Mouse (Mus musculus): Measurements from ENCODE around the gene Myo18a. TPM values are rescaled to one million over a fixed set of nuclear protein-coding genes. Genes with fewer than 3 reads are reported as not detected.

Gene Myo18a
- polyA plus RNA-seq, 1 experiment from 2014 or later, result 21.6 TPM

DNA sequence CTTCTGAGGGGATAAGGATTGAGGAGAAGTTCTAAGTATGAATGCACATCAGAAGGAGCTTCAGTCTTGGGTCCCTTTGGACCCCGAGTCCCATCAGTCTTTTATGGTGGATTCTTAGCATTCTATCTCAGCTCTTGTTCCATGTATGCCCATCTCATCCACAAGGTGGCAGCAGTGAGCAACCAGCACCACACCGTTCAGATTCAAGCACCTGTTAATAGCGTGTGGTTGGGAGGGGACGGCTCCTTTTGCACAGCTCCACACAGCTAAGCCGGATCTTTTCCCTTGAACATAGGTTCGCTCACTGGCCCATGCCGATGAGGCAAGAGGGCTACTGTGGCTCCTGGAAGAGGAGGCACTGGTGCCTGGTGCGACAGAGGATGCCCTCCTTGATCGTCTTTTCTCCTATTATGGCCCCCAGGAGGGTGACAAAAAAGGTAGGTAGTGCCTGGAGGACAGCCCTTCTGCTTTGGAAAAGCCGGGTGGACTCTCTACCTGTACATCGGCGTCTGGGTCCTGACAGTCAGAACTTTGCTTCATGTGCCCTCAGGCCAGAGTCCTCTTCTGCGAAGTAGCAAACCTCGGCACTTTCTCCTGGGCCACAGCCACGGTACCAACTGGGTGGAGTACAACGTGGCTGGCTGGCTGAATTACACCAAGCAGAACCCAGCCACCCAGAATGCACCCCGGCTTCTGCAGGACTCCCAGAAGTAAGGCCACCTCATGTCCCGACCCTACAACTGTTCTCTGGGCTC lies 64.4 kb downstream of the Myo18a start:
- WGBS, result 58% methylated on average over 18 of the region's 18 CpGs
- H3K27me3 ChIP-seq (replicated peaks; ENCODE audit: insufficient read depth, low read length), result no peaks in the 10 kb centered on the region
- no peaks in the 10 kb centered on the region for H3K9me3 ChIP-seq (ENCODE audit: low read length)
- DNase-seq (ENCODE audit: low spot score) (peak; percentile 78), ATAC-seq (peak; percentile 51; the same call in 1 of the 2 replicates)
- TF ChIP-seq EP300 (IDR thresholded peaks at IDR 0.05) (no peak), CTCF (IDR thresholded peaks at IDR 0.05) (peak; percentile 98)
- H3K27ac ChIP-seq (ENCODE audit: low read length), result no peak overlapping the region
- H3K36me3 ChIP-seq (ENCODE audit: insufficient read depth, low read length), result peaks cover 36% of the 10 kb centered on the region; the same call in 1 of the 2 replicates
- no peaks in the 10 kb centered on the region for H3K4me1 ChIP-seq (ENCODE audit: insufficient read depth, low read depth, low read length)
- no peak overlapping the region for H3K4me3 ChIP-seq (ENCODE audit: low read depth, low read length)
- no peak overlapping the region for H3K4me2 ChIP-seq (replicated peaks; ENCODE audit: low read depth, low read length)
- no peak overlapping the region for H3K9ac ChIP-seq (replicated peaks; ENCODE audit: low read depth)

GRCm38 (mm10) chr11:77828163-77828562 lies 65.1 kb downstream of the Myo18a start:
- ATAC-seq, result no peak
- H3K9me3 ChIP-seq (ENCODE audit: low read length), result no peaks in the 10 kb centered on the region
- TF ChIP-seq EP300 (IDR thresholded peaks at IDR 0.05) (no peak), CTCF (IDR thresholded peaks at IDR 0.05) (peak; percentile 22; the same call in 1 of the 2 replicates)
- no peak overlapping the region for H3K9ac ChIP-seq (replicated peaks; ENCODE audit: low read depth)
- peaks cover 36% of the 10 kb centered on the region; the same call in 1 of the 2 replicates for H3K36me3 ChIP-seq (ENCODE audit: insufficient read depth, low read length)
- H3K27ac ChIP-seq (ENCODE audit: low read length), result no peak overlapping the region
- H3K4me1 ChIP-seq (ENCODE audit: insufficient read depth, low read depth, low read length), result no peaks in the 10 kb centered on the region
- DNase-seq (ENCODE audit: low spot score), result no peak
- no peaks in the 10 kb centered on the region for H3K27me3 ChIP-seq (replicated peaks; ENCODE audit: insufficient read depth, low read length)
- 87% methylated on average over 5 of the region's 5 CpGs for WGBS
- H3K4me3 ChIP-seq (ENCODE audit: low read depth, low read length), result no peak overlapping the region
- no peak overlapping the region for H3K4me2 ChIP-seq (replicated peaks; ENCODE audit: low read depth, low read length)

- ATAC-seq, result peak; percentile 14; the same call in 1 of the 2 replicates
- H3K36me3 ChIP-seq (ENCODE audit: insufficient read depth, low read length), result peaks cover 29% of the 10 kb centered on the region; the same call in 1 of the 2 replicates
- H3K9ac ChIP-seq (replicated peaks; ENCODE audit: low read depth), result no peak overlapping the region
Measured at GRCm38 (mm10) chr11:77829043-77829841, 66.2 kb downstream of the Myo18a start.

GRCm38 (mm10) chr11:77830875-77831274 lies 67.8 kb downstream of the Myo18a start:
- no peak for ATAC-seq
- Histone ChIP-seq H3K4me1 (ENCODE audit: insufficient read depth, low read depth, low read length) (no peaks in the 10 kb centered on the region), H3K4me2 (replicated peaks; ENCODE audit: low read depth, low read length) (no peak overlapping the region), H3K27ac (ENCODE audit: low read length) (no peak overlapping the region), H3K9me3 (ENCODE audit: low read length) (no peaks in the 10 kb centered on the region), H3K4me3 (ENCODE audit: low read depth, low read length) (no peak overlapping the region), H3K36me3 (ENCODE audit: insufficient read depth, low read length) (peaks cover 22% of the 10 kb centered on the region), H3K9ac (replicated peaks; ENCODE audit: low read depth) (no peak overlapping the region), H3K27me3 (replicated peaks; ENCODE audit: insufficient read depth, low read length) (no peaks in the 10 kb centered on the region)
- 69% methylated on average over 7 of the region's 7 CpGs for WGBS
- TF ChIP-seq CTCF (IDR thresholded peaks at IDR 0.05) (no peak), EP300 (IDR thresholded peaks at IDR 0.05) (no peak)
- no peak for DNase-seq (ENCODE audit: low spot score)

More at GRCm38 (mm10) chr11:77829043-77829841, 66.2 kb downstream of the Myo18a start:
- TF ChIP-seq CTCF (IDR thresholded peaks at IDR 0.05) (no peak), EP300 (IDR thresholded peaks at IDR 0.05) (no peak)
- Histone ChIP-seq H3K27ac (ENCODE audit: low read length) (no peak overlapping the region), H3K4me3 (ENCODE audit: low read depth, low read length) (no peak overlapping the region), H3K27me3 (replicated peaks; ENCODE audit: insufficient read depth, low read length) (no peaks in the 10 kb centered on the region), H3K4me2 (replicated peaks; ENCODE audit: low read depth, low read length) (no peak overlapping the region), H3K9me3 (ENCODE audit: low read length) (no peaks in the 10 kb centered on the region), H3K4me1 (ENCODE audit: insufficient read depth, low read depth, low read length) (no peaks in the 10 kb centered on the region)
- no peak for DNase-seq (ENCODE audit: low spot score)
- 75% methylated on average over 23 of the region's 23 CpGs for WGBS

DNA sequence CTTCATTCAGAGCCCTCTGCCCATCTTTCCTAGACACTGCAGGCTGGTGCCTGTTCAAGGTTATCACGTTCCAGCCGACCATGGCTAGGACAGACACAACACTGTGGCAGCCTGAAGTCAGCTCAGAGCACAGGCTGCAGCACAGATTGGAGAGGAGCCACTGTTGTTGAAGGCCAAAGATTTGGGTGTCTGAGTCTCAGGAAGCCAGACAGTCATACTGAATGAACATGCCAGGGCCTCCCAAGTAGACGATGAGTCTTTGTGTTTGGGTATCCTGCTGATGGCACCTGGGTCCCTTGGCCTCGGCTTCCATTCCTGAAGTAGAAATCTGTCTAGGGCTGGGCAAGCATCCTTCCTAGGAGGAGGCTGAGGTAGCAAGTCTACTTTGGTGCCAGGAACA lies 69.5 kb downstream of the Myo18a start:
- H3K27ac ChIP-seq (ENCODE audit: low read length), result no peak overlapping the region
- H3K9me3 ChIP-seq (ENCODE audit: low read length), result no peaks in the 10 kb centered on the region
- peaks cover 32% of the 10 kb centered on the region for H3K36me3 ChIP-seq (ENCODE audit: insufficient read depth, low read length)
- no peaks in the 10 kb centered on the region for H3K27me3 ChIP-seq (replicated peaks; ENCODE audit: insufficient read depth, low read length)
- no peak for ATAC-seq
- no peak overlapping the region for H3K9ac ChIP-seq (replicated peaks; ENCODE audit: low read depth)
- WGBS, result 89% methylated on average over 4 of the region's 4 CpGs
- no peak for DNase-seq (ENCODE audit: low spot score)
- no peaks in the 10 kb centered on the region for H3K4me1 ChIP-seq (ENCODE audit: insufficient read depth, low read depth, low read length)
- H3K4me3 ChIP-seq (ENCODE audit: low read depth, low read length), result no peak overlapping the region
- TF ChIP-seq CTCF (IDR thresholded peaks at IDR 0.05) (no peak), EP300 (IDR thresholded peaks at IDR 0.05) (no peak)
- H3K4me2 ChIP-seq (replicated peaks; ENCODE audit: low read depth, low read length), result no peak overlapping the region

GRCm38 (mm10) chr11:77835109-77835508 lies 72.1 kb downstream of the Myo18a start:
- Histone ChIP-seq H3K4me2 (replicated peaks; ENCODE audit: low read depth, low read length) (no peak overlapping the region), H3K4me3 (ENCODE audit: low read depth, low read length) (no peak overlapping the region), H3K36me3 (ENCODE audit: insufficient read depth, low read length) (peaks cover 39% of the 10 kb centered on the region), H3K4me1 (ENCODE audit: insufficient read depth, low read depth, low read length) (no peaks in the 10 kb centered on the region), H3K9ac (replicated peaks; ENCODE audit: low read depth) (no peak overlapping the region), H3K27me3 (replicated peaks; ENCODE audit: insufficient read depth, low read length) (no peaks in the 10 kb centered on the region), H3K27ac (ENCODE audit: low read length) (no peak overlapping the region), H3K9me3 (ENCODE audit: low read length) (no peaks in the 10 kb centered on the region)
- DNase-seq (ENCODE audit: low spot score), result no peak
- 84% methylated on average over 3 of the region's 3 CpGs for WGBS
- peak; percentile 50 for TF ChIP-seq CTCF (IDR thresholded peaks at IDR 0.05)
- TF ChIP-seq EP300 (IDR thresholded peaks at IDR 0.05), result no peak
- ATAC-seq, result no peak

Data from lung, postnatal 0 days (tissue).